Comparison of ENCODE assay signal across 21 mouse cellular contexts in the genomic region with DNA sequence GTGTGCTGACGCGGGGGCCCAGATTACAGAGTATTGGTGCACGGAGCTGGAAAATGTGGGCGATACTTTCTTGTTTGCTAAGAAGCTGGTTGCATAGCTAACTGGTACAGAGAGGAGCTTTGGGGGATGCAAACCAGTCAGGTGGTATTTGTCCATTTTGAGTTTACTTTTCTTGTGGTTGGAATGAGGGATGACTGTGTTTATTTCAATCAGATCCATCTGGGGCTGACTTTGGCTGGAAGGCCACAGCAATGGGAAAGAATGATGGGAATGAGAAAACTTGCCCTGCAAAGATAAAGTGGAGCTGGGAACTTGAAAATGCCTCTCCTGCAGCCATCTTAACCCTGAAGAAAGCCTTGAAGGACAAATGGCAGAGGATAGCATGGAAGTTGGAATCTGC.
"Had no signal": no experiment of that assay in that cellular context is flagged by ENCODE, and none has a peak within 500 bp of the region (broad histone marks: within the 10 kb centered on the region; RNA-seq: fewer than 3 reads in every experiment).

No protein-coding gene starts in this region.

- H3K4me1 ChIP-seq: heart, embryonic 10.5 days; heart, embryonic 12.5 days; hindbrain, embryonic 10.5 days; hindbrain, embryonic 12.5 days; intestine, embryonic 15.5 days; limb, embryonic 10.5 days; limb, embryonic 12.5 days; liver, embryonic 13.5 days had no signal

- H3K27ac ChIP-seq: heart, embryonic 10.5 days; hindbrain, embryonic 10.5 days; hindbrain, embryonic 12.5 days; hindbrain, embryonic 14.5 days; intestine, embryonic 15.5 days; layer of hippocampus, adult 2 months; left cerebral cortex, adult 2 months; limb, embryonic 10.5 days; limb, embryonic 12.5 days; liver, embryonic 13.5 days had no signal

- H3K4me3 ChIP-seq: heart, embryonic 10.5 days; heart, embryonic 12.5 days; hindbrain, embryonic 10.5 days; hindbrain, embryonic 12.5 days; intestine, embryonic 15.5 days; layer of hippocampus, adult 2 months; left cerebral cortex, adult 2 months; limb, embryonic 10.5 days; limb, embryonic 12.5 days; liver, embryonic 13.5 days had no signal

- DNase-seq: gastrocnemius, postnatal 14 days; heart, adult 18-20 months; heart, postnatal 10 days; heart, postnatal 4 days; kidney, adult 18-20 months; kidney, adult 8-10 months; kidney, postnatal 10 days; kidney, postnatal 25 days; kidney, postnatal 4 days; liver; liver, embryonic 13.5 days had no signal
